Mouse (Mus musculus) myocyte (in vitro differentiated cells): ENCODE data around the gene Gucy2c. TPM values are rescaled to one million over a fixed set of nuclear protein-coding genes. Genes with fewer than 3 reads are reported as not detected.
A peak's percentile ranks its signal among the peaks of the same experiment; 100 is the strongest.

ENCODE experiments used
- H3K27me3 ChIP-seq: one replicate; pipeline ENCODE4 v1.6.1; 2011; ENCODE audit not compliant: control insufficient read depth, insufficient read depth, insufficient read length
- H3K36me3 ChIP-seq: one replicate; pipeline ENCODE4 v1.6.1; 2011; ENCODE audit not compliant: control insufficient read depth, insufficient read depth
- H3K4me2 ChIP-seq: one replicate; pipeline ENCODE4 v1.6.1; 2011; ENCODE audit warnings: low read depth, control low read depth
- H3K4me3 ChIP-seq: one replicate; pipeline ENCODE4 v1.5.1; 2011; ENCODE audit warnings: mild to moderate bottlenecking, control low read depth, moderate library complexity
- H3K79me2 ChIP-seq: one replicate; pipeline ENCODE4 v1.6.1; 2011; ENCODE audit not compliant: control insufficient read depth, insufficient read depth
- H3ac ChIP-seq: one replicate; pipeline ENCODE4 v1.6.1; 2011; ENCODE audit not compliant: control insufficient read depth, insufficient read length
- CEBPB ChIP-seq: IDR thresholded peaks from 2 replicates; pipeline ENCODE4 v1.6.1; 2011; ENCODE audit warnings: mild to moderate bottlenecking, moderate library complexity; ENCODE audit not compliant: poor library complexity, insufficient read depth, severe bottlenecking
- E2F4 ChIP-seq: IDR thresholded peaks from one replicate; pipeline ENCODE4 v1.6.1; 2011; ENCODE audit warnings: mild to moderate bottlenecking, control low read depth, moderate library complexity; ENCODE audit not compliant: insufficient read depth
- MAX ChIP-seq: IDR thresholded peaks from one replicate; pipeline ENCODE4 v1.6.1; 2011; ENCODE audit warnings: low read depth, mild to moderate bottlenecking, control low read depth
- MYOD1 ChIP-seq, 3 experiments: IDR thresholded peaks; one replicate each; pipeline ENCODE4 v1.6.1; 2011; ENCODE audit warnings: control low read depth in 2 of 3, low read depth in 2 of 3, mild to moderate bottlenecking in 2 of 3, moderate library complexity in 1 of 3; ENCODE audit not compliant: insufficient read length in 2 of 3, control insufficient read depth in 1 of 3
- MYOG ChIP-seq, 3 experiments: IDR thresholded peaks; one replicate each; pipeline ENCODE4 v1.6.1; 2011; ENCODE audit warnings: control low read depth in 2 of 3, low read depth in 2 of 3, mild to moderate bottlenecking in 2 of 3; ENCODE audit not compliant: insufficient read length in 2 of 3, control insufficient read depth in 1 of 3, insufficient read depth in 1 of 3
- POLR2A ChIP-seq: IDR thresholded peaks from one replicate; pipeline ENCODE4 v1.6.1; 2011; ENCODE audit warnings: low read depth, mild to moderate bottlenecking, control low read depth, moderate library complexity; ENCODE audit not compliant: insufficient read length
- POLR2AphosphoS2 ChIP-seq: IDR thresholded peaks from one replicate; pipeline ENCODE4 v1.6.1; 2011; ENCODE audit warnings: low read depth, control low read depth; ENCODE audit not compliant: insufficient read length
- REST ChIP-seq: IDR thresholded peaks from one replicate; pipeline ENCODE4 v1.6.1; 2011; ENCODE audit warnings: mild to moderate bottlenecking, control low read depth, moderate library complexity; ENCODE audit not compliant: insufficient read depth, insufficient read length
- SRF ChIP-seq: IDR thresholded peaks from one replicate; pipeline ENCODE4 v1.6.1; 2011; ENCODE audit warnings: low read depth; ENCODE audit not compliant: control insufficient read depth, insufficient read length
- TCF12 ChIP-seq: IDR thresholded peaks from one replicate; pipeline ENCODE4 v1.6.1; 2011; ENCODE audit warnings: mild to moderate bottlenecking, control low read depth; ENCODE audit not compliant: poor library complexity, insufficient read depth, severe bottlenecking
- TCF3 ChIP-seq: IDR thresholded peaks from one replicate; pipeline ENCODE4 v1.6.1; 2011; ENCODE audit warnings: low read depth, control low read depth; ENCODE audit not compliant: insufficient read length
- USF1 ChIP-seq: IDR thresholded peaks from one replicate; pipeline ENCODE4 v1.6.1; 2011; ENCODE audit warnings: low read depth, mild to moderate bottlenecking, control low read depth, moderate library complexity
- polyA plus RNA-seq: library from polyadenylated mRNA; unstranded; fragments of >200 nt; fragmentation: generic; extraction: Trizol; gene quantifications from one replicate; pipeline ENCODE4 v1.2.1, GENCODE M21; 2012; ENCODE audit warnings: missing spikeins

Gucy2c gene
- polyA plus RNA-seq, 1 experiment = 0.01 TPM

DNA sequence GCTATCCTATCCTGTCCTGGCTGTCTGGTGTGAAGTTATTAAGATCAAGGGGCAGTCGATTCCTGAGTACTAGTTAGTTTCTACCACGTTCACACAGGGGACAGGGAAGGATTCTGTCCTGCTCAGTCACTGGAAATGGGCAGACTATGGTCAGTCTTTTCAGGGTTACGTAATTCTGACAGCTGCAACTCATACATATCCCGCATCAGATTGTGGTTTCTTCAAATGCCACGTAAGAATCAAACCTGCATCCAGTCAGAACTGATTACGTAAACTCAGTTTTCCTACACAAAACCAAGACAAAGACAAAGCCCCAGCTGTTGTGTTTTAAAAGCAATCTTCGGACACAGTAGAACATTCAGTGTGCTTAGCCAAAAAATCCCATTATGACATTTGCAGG, 33.8 kb upstream of the Gucy2c start:
- Histone ChIP-seq H3K79me2 (peaks cover under 1% of the 10 kb centered on the region), H3K36me3 (peaks cover 28% of the 10 kb centered on the region), H3ac (no peak overlapping the region), H3K27me3 (no peaks in the 10 kb centered on the region), H3K4me2 (no peak overlapping the region), H3K4me3 (no peak overlapping the region)
- TF ChIP-seq E2F4 (no peak), POLR2A (no peak), SRF (no peak), MYOD1 (IDR thresholded peaks at IDR 0.05; ENCODE audit: control insufficient read depth in 1 of 3, insufficient read length in 2 of 3, low read depth in 2 of 3) (no peak)

DNA sequence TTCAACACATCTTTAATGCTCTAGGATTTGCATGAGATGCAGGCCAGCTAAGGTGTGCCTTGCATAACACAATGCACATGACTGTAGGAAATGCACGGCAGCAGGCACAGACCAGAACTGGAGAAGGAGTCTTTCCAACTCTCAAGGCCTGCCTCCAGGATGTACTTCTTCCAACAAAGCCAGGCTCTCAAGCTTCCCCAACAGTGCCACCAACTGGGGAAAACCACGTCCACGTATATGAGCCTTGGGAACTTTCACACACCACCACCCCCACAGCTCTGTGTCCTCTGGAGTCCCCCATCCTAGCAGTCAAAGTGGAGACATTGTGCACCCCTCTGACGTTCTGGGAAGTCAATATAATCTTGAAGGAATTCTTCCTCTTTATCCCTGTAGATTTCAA, 31.6 kb upstream of the Gucy2c start:
- no peak overlapping the region for H3K4me3 ChIP-seq
- no peak overlapping the region for H3ac ChIP-seq
- H3K36me3 ChIP-seq = peaks cover 23% of the 10 kb centered on the region
- no peaks in the 10 kb centered on the region for H3K27me3 ChIP-seq
- H3K79me2 ChIP-seq = peaks cover 18% of the 10 kb centered on the region
- H3K4me2 ChIP-seq = no peak overlapping the region
- TF ChIP-seq MAX = no peak
- no peak for TF ChIP-seq USF1
- TF ChIP-seq MYOD1 (IDR thresholded peaks at IDR 0.05; ENCODE audit: control insufficient read depth in 1 of 3, insufficient read length in 2 of 3, low read depth in 2 of 3) = no peak
- no peak for TF ChIP-seq MYOG (IDR thresholded peaks at IDR 0.05; ENCODE audit: control insufficient read depth in 1 of 3, insufficient read depth in 1 of 3, insufficient read length in 2 of 3, low read depth in 2 of 3)
- TF ChIP-seq POLR2AphosphoS2 = no peak
- TF ChIP-seq SRF = no peak
- no peak for TF ChIP-seq POLR2A
- TF ChIP-seq REST = no peak
- TF ChIP-seq CEBPB = no peak
- no peak for TF ChIP-seq E2F4
- TF ChIP-seq TCF3 = no peak
- no peak for TF ChIP-seq TCF12

DNA sequence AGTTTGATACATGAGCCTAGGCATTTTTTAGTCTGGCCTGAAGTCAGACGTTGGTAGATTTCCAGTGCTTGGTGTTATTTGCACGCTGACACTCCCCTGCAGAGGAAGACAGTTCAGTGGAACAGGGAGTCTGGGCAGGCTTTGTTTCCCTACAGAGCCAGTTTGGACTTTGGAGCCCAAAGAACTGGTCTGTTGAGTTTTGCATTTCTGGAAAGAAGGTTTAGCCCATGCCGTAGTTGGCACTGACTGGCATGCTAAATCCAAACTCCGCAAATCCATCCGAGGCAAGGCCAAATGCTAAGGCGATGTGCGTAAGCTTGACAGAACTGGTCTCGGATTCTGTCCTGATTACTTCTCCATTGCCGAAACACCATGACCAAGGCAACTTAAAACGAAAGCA, 29.6 kb upstream of the Gucy2c start:
- TF ChIP-seq POLR2AphosphoS2 (peak; percentile 30), MYOD1 (IDR thresholded peaks at IDR 0.05; ENCODE audit: control insufficient read depth in 1 of 3, insufficient read length in 2 of 3, low read depth in 2 of 3) (no peak), POLR2A (no peak), CEBPB (no peak), TCF3 (no peak)
- no peak overlapping the region for H3K4me2 ChIP-seq

DNA sequence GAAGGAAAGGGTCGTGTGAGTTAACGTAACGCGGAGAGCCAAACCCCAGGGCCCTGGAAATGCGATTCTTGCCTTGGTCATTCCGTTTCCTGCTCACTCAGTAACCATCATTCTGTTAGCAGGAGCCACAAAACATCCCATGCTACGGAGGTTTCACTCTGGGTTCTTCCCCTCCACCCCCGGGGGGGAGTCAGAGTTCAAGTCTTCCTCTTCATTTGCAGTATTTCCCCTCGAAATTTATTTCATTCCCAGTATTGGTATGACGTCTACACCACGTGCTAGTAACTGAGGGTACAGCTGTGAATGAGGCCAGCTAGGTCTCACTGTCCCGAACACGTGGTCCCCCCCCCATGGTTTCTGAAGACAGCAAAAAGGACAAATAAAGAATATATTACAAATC, 28.1 kb upstream of the Gucy2c start:
- H3K27me3 ChIP-seq = no peaks in the 10 kb centered on the region
- peaks cover 18% of the 10 kb centered on the region for H3K79me2 ChIP-seq
- H3ac ChIP-seq = no peak overlapping the region
- H3K36me3 ChIP-seq = peaks cover 16% of the 10 kb centered on the region
- TF ChIP-seq POLR2AphosphoS2 (no peak), MYOG (IDR thresholded peaks at IDR 0.05; ENCODE audit: control insufficient read depth in 1 of 3, insufficient read depth in 1 of 3, insufficient read length in 2 of 3, low read depth in 2 of 3) (no peak)
- peak overlapping the region; percentile 82 for H3K4me2 ChIP-seq
- peak overlapping the region; percentile 72 for H3K4me3 ChIP-seq

More for the DNA sequence above, 29.6 kb upstream of the Gucy2c start:
- H3ac ChIP-seq = no peak overlapping the region
- no peak overlapping the region for H3K4me3 ChIP-seq
- H3K36me3 ChIP-seq = peaks cover 17% of the 10 kb centered on the region
- H3K79me2 ChIP-seq = peaks cover 18% of the 10 kb centered on the region
- no peaks in the 10 kb centered on the region for H3K27me3 ChIP-seq

DNA sequence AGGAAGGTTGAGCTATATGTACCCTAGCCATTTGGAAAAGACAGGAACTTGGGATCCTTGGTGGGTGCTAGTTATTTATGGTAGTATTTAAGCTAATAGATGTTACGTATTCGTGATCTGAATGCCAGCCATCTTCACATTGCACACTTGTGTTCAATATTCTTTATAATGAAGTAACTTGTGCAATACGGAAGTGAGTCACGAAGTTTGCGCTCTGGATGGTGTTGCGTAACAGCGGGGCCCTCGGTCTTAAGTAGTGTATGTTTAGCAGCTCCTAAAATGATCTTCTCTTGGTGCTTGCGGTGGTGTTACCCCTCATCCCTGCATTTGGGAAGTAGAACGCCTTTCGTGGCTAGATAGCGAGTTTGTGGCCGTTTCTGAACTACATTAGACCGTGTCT, 27.5 kb upstream of the Gucy2c start:
- TF ChIP-seq CEBPB = peak; percentile 100
- TF ChIP-seq POLR2AphosphoS2 = no peak
- H3K4me3 ChIP-seq = peak overlapping the region; percentile 72
- H3K79me2 ChIP-seq = peaks cover 18% of the 10 kb centered on the region
- H3K27me3 ChIP-seq = no peaks in the 10 kb centered on the region
- H3ac ChIP-seq = peak overlapping the region; percentile 53
- peak overlapping the region; percentile 82 for H3K4me2 ChIP-seq
- peaks cover 10% of the 10 kb centered on the region for H3K36me3 ChIP-seq

DNA sequence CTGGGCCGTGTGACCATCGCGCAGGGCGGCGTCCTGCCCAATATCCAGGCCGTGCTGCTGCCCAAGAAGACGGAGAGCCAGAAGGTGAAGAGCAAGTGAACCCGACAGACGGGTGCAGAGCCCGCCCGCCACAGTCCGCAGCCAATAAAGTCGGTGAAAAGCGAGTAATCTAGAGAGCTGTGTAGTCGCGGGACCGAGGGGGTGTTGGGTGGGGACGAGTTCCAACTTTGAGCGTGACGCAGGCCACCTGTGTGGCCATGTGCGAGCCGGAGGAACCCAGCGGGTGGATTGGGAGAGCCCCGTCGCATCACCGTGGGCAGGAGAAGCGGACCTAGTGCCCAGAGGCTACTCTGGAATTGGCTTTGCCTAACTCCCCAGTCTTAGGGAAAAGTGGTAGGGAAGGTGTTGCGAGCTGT, 27.1 kb upstream of the Gucy2c start:
- peaks cover 18% of the 10 kb centered on the region for H3K79me2 ChIP-seq
- peaks cover 6% of the 10 kb centered on the region for H3K36me3 ChIP-seq
- no peaks in the 10 kb centered on the region for H3K27me3 ChIP-seq
- peak overlapping the region; percentile 82 for H3K4me2 ChIP-seq
- no peak for TF ChIP-seq CEBPB
- no peak for TF ChIP-seq TCF3
- TF ChIP-seq MAX = no peak
- no peak for TF ChIP-seq POLR2A
- TF ChIP-seq MYOD1 (IDR thresholded peaks at IDR 0.05; ENCODE audit: control insufficient read depth in 1 of 3, insufficient read length in 2 of 3, low read depth in 2 of 3) = no peak
- TF ChIP-seq E2F4 = no peak
- no peak for TF ChIP-seq SRF
- no peak for TF ChIP-seq MYOG (IDR thresholded peaks at IDR 0.05; ENCODE audit: control insufficient read depth in 1 of 3, insufficient read depth in 1 of 3, insufficient read length in 2 of 3, low read depth in 2 of 3)
- TF ChIP-seq USF1 = no peak
- TF ChIP-seq POLR2AphosphoS2 = no peak
- no peak for TF ChIP-seq REST
- no peak for TF ChIP-seq TCF12
- H3ac ChIP-seq = peak overlapping the region; percentile 53
- H3K4me3 ChIP-seq = peak overlapping the region; percentile 72
